Mouse (Mus musculus) urinary bladder, postnatal 36 days (tissue): ENCODE measurements around the gene Calhm3.
"Not testable (repeated sequence)": the region's sequence is repeated elsewhere in the genome, so short reads cannot be mapped to it uniquely, and the experiment has no call there.

Experiments
- DNase-seq, 2 experiments: peaks; one replicate each; pipeline ENCODE4 v3.0.0; 2022; ENCODE audit warnings: low spot score in 2 of 2, mixed read lengths in 1 of 2

The Calhm3 gene

GRCm38 (mm10) chr19:47167617-47168214 lies 10.2 kb upstream of the Calhm3 start:
- no peak for DNase-seq

GRCm38 (mm10) chr19:47166758-47167157 lies 9.2 kb upstream of the Calhm3 start:
- no peak for DNase-seq

- no peak for DNase-seq
These were observed 5.7 kb upstream of the Calhm3 start for GRCm38 (mm10) chr19:47163176-47163744.

GRCm38 (mm10) chr19:47161669-47162068 lies 4.1 kb upstream of the Calhm3 start:
- no peak for DNase-seq

- no peak for DNase-seq
These were observed 3.8 kb downstream of the Calhm3 start for GRCm38 (mm10) chr19:47153767-47154166.

- no peak for DNase-seq
These were observed 5.5 kb downstream of the Calhm3 start for GRCm38 (mm10) chr19:47152062-47152369.

GRCm38 (mm10) chr19:47151332-47152061 lies 6.1 kb downstream of the Calhm3 start:
- no peak for DNase-seq

- DNase-seq: no peak
These were observed 7.7 kb downstream of the Calhm3 start for GRCm38 (mm10) chr19:47149854-47150253.

GRCm38 (mm10) chr19:47148267-47148847 lies 9.2 kb downstream of the Calhm3 start:
- no peak for DNase-seq

GRCm38 (mm10) chr19:47144154-47144553 lies 13.4 kb downstream of the Calhm3 start, which contains the start of gene Calhm1:
Gene Calhm1, minus strand, starts transcription at chr19:47144254.
- DNase-seq: no peak

- DNase-seq: no peak
These were observed 15.1 kb downstream of the Calhm3 start for GRCm38 (mm10) chr19:47142438-47142837.

GRCm38 (mm10) chr19:47139611-47140010 lies 18.0 kb downstream of the Calhm3 start:
- not testable (repeated sequence) for DNase-seq

GRCm38 (mm10) chr19:47137771-47138421 lies 19.7 kb downstream of the Calhm3 start, which contains the start of gene Calhm2:
Gene Calhm2, minus strand, starts transcription at chr19:47138294.
- peak; percentile 45 to 69 for DNase-seq

GRCm38 (mm10) chr19:47137051-47137581 lies 20.4 kb downstream of the Calhm3 start:
- DNase-seq: peak; percentile 18 to 63

- DNase-seq: no peak
These were observed 21.4 kb downstream of the Calhm3 start for GRCm38 (mm10) chr19:47136170-47136569.

- DNase-seq: no peak
These were observed 22.0 kb downstream of the Calhm3 start for GRCm38 (mm10) chr19:47135568-47135967.

GRCm38 (mm10) chr19:47133161-47133560 lies 24.4 kb downstream of the Calhm3 start:
- no peak for DNase-seq

- DNase-seq: no peak
These were observed 26.9 kb downstream of the Calhm3 start for GRCm38 (mm10) chr19:47130551-47131125.

GRCm38 (mm10) chr19:47128835-47129234 lies 28.7 kb downstream of the Calhm3 start:
- no peak for DNase-seq

GRCm38 (mm10) chr19:47128164-47128563 lies 29.4 kb downstream of the Calhm3 start:
- DNase-seq: no peak

GRCm38 (mm10) chr19:47122802-47123201 lies 34.8 kb downstream of the Calhm3 start:
- DNase-seq: no peak

- no peak for DNase-seq
These were observed 36.5 kb downstream of the Calhm3 start for GRCm38 (mm10) chr19:47121054-47121453.
